Mouse (Mus musculus) olfactory bulb, adult 2 months (tissue): ENCODE measurements at regions not wholly inside any gene's neighbourhood (a gene's known extent, or its start where the extent isn't known, plus 50 kb on each side); places are given as distances from the start of the nearest gene placed in this dataset.

Experiments used
- CTCF ChIP-seq: fragments of 200-500 bp; IDR thresholded peaks from 2 replicates; pipeline ENCODE4 v1.5.1; 2012; ENCODE audit warnings: low read depth, mild to moderate bottlenecking, low read length, moderate library complexity; ENCODE audit not compliant: insufficient read depth
- POLR2A ChIP-seq: fragments of 200-500 bp; IDR thresholded peaks from 2 replicates; pipeline ENCODE4 v1.6.1; 2012; ENCODE audit warnings: mild to moderate bottlenecking, low read depth, low read length, moderate library complexity; ENCODE audit not compliant: insufficient read depth

DNA sequence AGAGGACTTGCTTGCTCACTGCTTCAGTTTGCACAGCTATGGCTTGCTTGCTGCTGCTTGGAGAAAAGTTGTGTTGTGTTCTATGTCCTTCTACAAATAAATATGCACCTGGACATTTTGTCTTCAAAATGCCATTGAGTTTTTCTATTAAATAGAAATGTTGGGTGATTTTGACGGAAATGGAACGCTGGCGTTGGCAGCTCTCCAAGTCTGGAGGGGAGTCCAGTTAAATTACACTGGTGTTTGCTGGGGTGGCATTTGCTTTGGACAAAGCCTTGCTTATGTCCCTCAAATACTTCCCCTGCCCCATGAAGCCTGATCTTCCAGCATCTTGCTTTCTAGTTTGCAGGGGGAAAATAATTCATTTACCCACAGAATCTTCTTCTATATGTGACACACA, 556.0 kb upstream of the Nbea start:
- TF ChIP-seq POLR2A, result no peak
- no peak for TF ChIP-seq CTCF
